Comparison of ENCODE assay signal across 8 mouse cellular contexts in the genomic region with DNA sequence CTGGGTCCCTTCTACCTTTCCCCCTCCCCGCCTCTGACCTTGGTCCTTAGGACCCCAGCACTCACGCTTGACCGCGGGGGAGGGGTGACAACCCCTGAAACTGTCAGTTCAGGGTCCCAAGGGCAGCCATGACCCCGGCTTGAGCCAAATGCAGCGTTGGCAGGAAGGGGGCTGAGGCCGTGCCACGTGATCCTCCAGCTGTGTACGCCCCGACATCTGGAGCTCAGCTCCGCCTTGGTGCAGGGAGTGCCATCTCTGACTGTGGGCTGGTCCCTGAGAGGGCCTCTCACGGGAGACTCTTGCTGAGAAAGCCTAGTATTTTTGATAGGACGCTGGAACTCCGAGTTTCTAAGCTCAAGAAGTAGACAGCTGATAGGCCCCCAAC. TPM values are rescaled to one million over a fixed set of nuclear protein-coding genes. Genes with fewer than 3 reads are reported as not detected.
DNase-seq lines count a peak whose midpoint lies in the region; ATAC-seq and TF ChIP-seq lines count a peak whose summit lies in the region.

A gene (minus strand): TSS at position 188 of the 385 bp plus-strand sequence.

- peaks cover 13% of the 10 kb centered on the region for H3K27me3 ChIP-seq in intestine, embryonic 15.5 days (replicated peaks)
- H3K27me3 ChIP-seq in liver, postnatal 0 days (ENCODE audit: insufficient read depth, low read length), result peaks cover 14% of the 10 kb centered on the region
- H3K27me3 ChIP-seq in neural tube, embryonic 12.5 days (replicated peaks), result peaks cover 51% of the 10 kb centered on the region

- H3K27ac ChIP-seq in layer of hippocampus, adult 2 months, result peak within 1 kb of the TSS; percentile 83
- H3K27ac ChIP-seq in cortical plate, adult 2 months (ENCODE audit: insufficient read depth, low read length), result no peak within 1 kb of the TSS; the same call in 1 of the 2 replicates
- H3K27ac ChIP-seq in intestine, embryonic 15.5 days, result peak within 1 kb of the TSS; percentile 86
- peak within 1 kb of the TSS; percentile 41 for H3K27ac ChIP-seq in liver, postnatal 0 days (ENCODE audit: low read depth)
- no peak within 1 kb of the TSS for H3K27ac ChIP-seq in neural tube, embryonic 12.5 days

- DNase-seq in layer of hippocampus, adult 2 months (ENCODE audit: low spot score in 2 of 2), result peak in 1 of 2 experiments; percentile 34
- DNase-seq in layer of hippocampus, postnatal 36 days, result no peak
- peak; percentile 77 for DNase-seq in liver, postnatal 0 days
- DNase-seq in urinary bladder, postnatal 14 days (ENCODE audit: low spot score), result peak; percentile 80

- H3K36me3 ChIP-seq in intestine, embryonic 15.5 days, result peaks cover 15% of the 10 kb centered on the region
- H3K36me3 ChIP-seq in liver, postnatal 0 days (replicated peaks; ENCODE audit: insufficient read depth, low read length), result peaks cover 30% of the 10 kb centered on the region
- H3K36me3 ChIP-seq in neural tube, embryonic 12.5 days, result peaks cover 25% of the 10 kb centered on the region

- no peak for TF ChIP-seq EP300 in liver, postnatal 0 days (IDR thresholded peaks at IDR 0.05; ENCODE audit: low read depth)

- H3K9me3 ChIP-seq in intestine, embryonic 15.5 days, result no peaks in the 10 kb centered on the region
- no peaks in the 10 kb centered on the region for H3K9me3 ChIP-seq in liver, postnatal 0 days (ENCODE audit: low read length)
- no peaks in the 10 kb centered on the region for H3K9me3 ChIP-seq in neural tube, embryonic 12.5 days

- peak; percentile 26; the same call in 1 of the 2 replicates for ATAC-seq in granulocyte monocyte progenitor cell, adult 5-6 weeks (replicated peaks; ENCODE audit: poor library complexity, severe bottlenecking)
- ATAC-seq in intestine, embryonic 15.5 days, result peak; percentile 76
- peak; percentile 80 for ATAC-seq in liver, postnatal 0 days
- ATAC-seq in neural tube, embryonic 12.5 days (ENCODE audit: low FRiP score, low read depth), result no peak; the same call in 1 of the 2 replicates

- H3K4me1 ChIP-seq in cortical plate, adult 2 months (ENCODE audit: control insufficient read depth, insufficient read depth, low read length), result no peaks in the 10 kb centered on the region
- peaks cover 33% of the 10 kb centered on the region for H3K4me1 ChIP-seq in intestine, embryonic 15.5 days (replicated peaks)
- peaks cover 35% of the 10 kb centered on the region for H3K4me1 ChIP-seq in liver, postnatal 0 days (ENCODE audit: insufficient read depth)
- H3K4me1 ChIP-seq in neural tube, embryonic 12.5 days, result peaks cover 24% of the 10 kb centered on the region

- no peak for TF ChIP-seq POLR2A in cortical plate, adult 2 months (IDR thresholded peaks at IDR 0.05; ENCODE audit: extremely low read depth, insufficient read depth, low read length)

- peak within 1 kb of the TSS; percentile 86 for H3K4me3 ChIP-seq in layer of hippocampus, adult 2 months
- peak within 1 kb of the TSS; percentile 58 for H3K4me3 ChIP-seq in cortical plate, adult 2 months (ENCODE audit: insufficient read depth, low read length)
- H3K4me3 ChIP-seq in intestine, embryonic 15.5 days (replicated peaks), result peak within 1 kb of the TSS; percentile 61
- peak within 1 kb of the TSS; percentile 58 for H3K4me3 ChIP-seq in liver, postnatal 0 days (ENCODE audit: low read depth, low read length)
- peak within 1 kb of the TSS; percentile 56 for H3K4me3 ChIP-seq in neural tube, embryonic 12.5 days

- 2% methylated on average over 14 of the region's 14 CpGs for WGBS in intestine, embryonic 15.5 days
- WGBS in liver, postnatal 0 days (ENCODE audit: insufficient replicate concordance), result 2% methylated on average over 14 of the region's 14 CpGs
- WGBS in neural tube, embryonic 12.5 days, result 2% methylated on average over 14 of the region's 14 CpGs

- peak within 1 kb of the TSS; percentile 99 for H3K4me2 ChIP-seq in intestine, embryonic 15.5 days (replicated peaks)
- H3K4me2 ChIP-seq in liver, postnatal 0 days (ENCODE audit: low read depth, low read length), result peak within 1 kb of the TSS; percentile 93
- peak within 1 kb of the TSS; percentile 99 for H3K4me2 ChIP-seq in neural tube, embryonic 12.5 days (replicated peaks)

- H3K9ac ChIP-seq in intestine, embryonic 15.5 days, result peak within 1 kb of the TSS; percentile 71
- H3K9ac ChIP-seq in liver, postnatal 0 days (replicated peaks), result peak within 1 kb of the TSS; percentile 59
- H3K9ac ChIP-seq in neural tube, embryonic 12.5 days, result peak within 1 kb of the TSS; percentile 64

- no peak for TF ChIP-seq CTCF in layer of hippocampus, adult 2 months (conservative IDR thresholded peaks at IDR 0.05)
- TF ChIP-seq CTCF in cortical plate, adult 2 months (IDR thresholded peaks at IDR 0.05; ENCODE audit: extremely low read depth, insufficient read depth, low read length), result no peak
- TF ChIP-seq CTCF in liver, postnatal 0 days (IDR thresholded peaks at IDR 0.05; ENCODE audit: low read depth), result no peak

RNA-seq across cellular contexts. Expression of the gene that starts here (rescaled TPM):
- 1 to 10 TPM; 2.9 TPM for total RNA-seq in layer of hippocampus, adult 2 months (2021)
- 1 to 10 TPM; 2.2 to 2.6 TPM for total RNA-seq in layer of hippocampus, postnatal 36 days (2021)
- polyA plus RNA-seq in cortical plate, adult 2 months (2012; rRNA removed), result 5.2 and 5.5 TPM in 2 replicates
- total RNA-seq in granulocyte monocyte progenitor cell, adult 5-6 weeks (2014; fragmentation: Nextera tagmentation), result 0.32 TPM in 1 of 2 replicates, not detected in the other
- total RNA-seq in granulocyte monocyte progenitor cell, adult 5-6 weeks (2017), result 1.0 TPM in 1 of 2 replicates, not detected in the other
- 18.8 and 19.5 TPM in 2 replicates for polyA plus RNA-seq in intestine, embryonic 15.5 days (2015; fragmentation: Nextera tagmentation; extraction: Ambion mirVana)
- polyA plus RNA-seq in liver, postnatal 0 days (2015; fragmentation: Nextera tagmentation; extraction: Ambion mirVana), result 1.6 and 2.0 TPM in 2 replicates
- polyA plus RNA-seq in neural tube, embryonic 12.5 days (2016; fragmentation: Nextera tagmentation; extraction: Ambion mirVana), result 6.5 TPM in 2 replicates

Comparison
In these comparisons a context has a peak if more than half of its experiments do, and no peak if none do; other contexts are left out.
1. DNase-seq: peak in liver, postnatal 0 days (single experiment) and urinary bladder, postnatal 14 days (single experiment); none in layer of hippocampus, postnatal 36 days (0 of 2).
2. H3K27ac ChIP-seq: peak in layer of hippocampus, adult 2 months (single experiment), intestine, embryonic 15.5 days (single experiment) and liver, postnatal 0 days (single experiment); none in cortical plate, adult 2 months (single experiment) and neural tube, embryonic 12.5 days (single experiment).
3. Peak in every context shown above with its lines, with median percentiles within 50 percentile points of each other: H3K4me3 ChIP-seq, H3K4me2 ChIP-seq and H3K9ac ChIP-seq.